Mouse (Mus musculus) left cerebral cortex, adult 8-10 months (tissue): ENCODE measurements around the gene Ino80. TPM values are rescaled to one million over a fixed set of nuclear protein-coding genes. Genes with fewer than 3 reads are reported as not detected.

Source experiments
- DNase-seq, 2 experiments: peaks; one replicate each; pipeline ENCODE4 v3.0.0; 2022; ENCODE audit warnings: low spot score in 2 of 2
- total RNA-seq, 4 experiments: library from RNA; stranded (reverse); gene quantifications; 2 replicates each; pipeline ENCODE4 v1.2.4; 2022

Gene Ino80
- total RNA-seq, 4 experiments from 2014 or later, result 21.1 to 24.9 (median 23.3) TPM

DNA sequence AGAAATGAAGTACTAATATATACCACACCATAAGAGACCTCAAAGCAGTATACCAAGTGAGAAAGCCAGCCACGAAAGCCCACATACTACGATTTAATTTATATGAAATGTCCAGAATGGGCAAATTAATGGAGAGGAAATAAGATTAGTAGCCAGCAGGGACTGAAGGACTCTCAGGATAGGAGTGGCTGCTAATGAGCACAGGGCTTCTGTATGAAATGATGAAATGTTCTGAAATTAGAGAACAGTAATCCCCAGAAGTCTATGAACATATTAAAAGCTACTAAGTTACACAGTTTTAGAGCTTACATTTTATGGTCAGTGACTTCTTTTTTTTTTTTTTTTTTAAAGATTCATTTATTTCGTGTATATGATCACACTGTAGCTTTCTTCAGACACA is 22.9 kb downstream of the Ino80 start:
- DNase-seq, result no peak

DNA sequence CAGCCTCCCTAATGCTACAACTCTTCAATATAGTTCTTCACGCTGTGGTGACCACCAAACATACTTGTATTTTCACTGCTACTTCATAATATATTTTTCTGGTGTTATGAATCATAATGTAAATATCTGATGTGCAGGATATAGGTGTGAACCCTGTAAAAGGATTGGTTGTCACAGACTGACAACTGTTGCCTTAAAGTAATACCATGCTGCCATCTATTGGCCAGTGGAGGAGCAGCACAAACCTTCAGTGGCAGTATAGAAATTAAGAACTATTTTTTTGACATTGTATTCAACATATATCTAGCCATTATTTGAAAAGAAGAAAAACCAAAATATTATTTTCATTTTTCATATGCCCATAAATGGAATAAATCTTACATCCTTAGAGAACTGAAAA is 40.5 kb downstream of the Ino80 start:
- DNase-seq, result no peak

GRCm38 (mm10) chr2:119436467-119436866 is 41.0 kb downstream of the Ino80 start:
- no peak for DNase-seq

GRCm38 (mm10) chr2:119413819-119414218 is 63.7 kb downstream of the Ino80 start:
- DNase-seq, result no peak

- no peak for DNase-seq
Measured at GRCm38 (mm10) chr2:119411674-119412073, 65.8 kb downstream of the Ino80 start.

DNA sequence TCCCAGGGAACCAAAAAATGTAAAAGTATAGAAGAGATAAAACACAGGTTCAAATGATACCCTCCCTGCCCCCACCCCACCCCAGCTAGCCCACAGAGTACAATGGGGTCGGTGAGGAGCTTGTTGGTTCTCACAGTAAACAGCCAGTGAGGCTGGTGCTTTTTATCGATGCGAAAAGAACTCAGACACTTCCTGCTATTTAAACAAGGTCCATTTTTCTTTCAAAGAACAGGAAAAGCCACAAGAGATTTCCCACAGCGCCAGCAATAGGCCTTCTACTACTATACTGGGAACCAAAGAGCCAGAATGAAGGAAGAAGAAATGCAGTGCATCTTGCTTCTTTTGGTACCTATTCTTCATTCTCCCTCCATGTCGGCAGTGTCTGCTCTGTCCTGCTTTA is 66.5 kb downstream of the Ino80 start:
- no peak for DNase-seq

- no peak for DNase-seq
Measured at GRCm38 (mm10) chr2:119408733-119409132, 68.8 kb downstream of the Ino80 start.

- DNase-seq, result no peak
Measured at GRCm38 (mm10) chr2:119408278-119408677, 69.2 kb downstream of the Ino80 start.

DNA sequence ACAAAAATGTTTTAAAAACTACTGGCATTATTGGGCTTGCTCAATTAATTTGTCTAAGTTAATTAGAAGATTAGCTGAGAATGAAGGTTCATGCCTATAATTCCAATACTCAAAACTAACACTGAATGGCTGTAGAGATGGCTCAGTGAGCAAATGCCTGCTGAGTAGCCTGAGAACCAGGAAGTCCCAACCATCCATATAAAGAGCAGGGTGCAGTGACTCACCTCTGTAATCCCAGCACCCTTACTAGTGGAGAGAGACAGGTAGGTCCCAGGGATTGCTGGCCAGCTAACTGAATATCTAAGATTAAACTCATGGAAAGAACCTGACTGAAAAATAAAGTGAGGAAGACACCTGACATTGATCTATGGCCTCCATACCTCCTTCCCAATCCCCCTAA is 78.2 kb downstream of the Ino80 start:
- DNase-seq, result no peak

DNA sequence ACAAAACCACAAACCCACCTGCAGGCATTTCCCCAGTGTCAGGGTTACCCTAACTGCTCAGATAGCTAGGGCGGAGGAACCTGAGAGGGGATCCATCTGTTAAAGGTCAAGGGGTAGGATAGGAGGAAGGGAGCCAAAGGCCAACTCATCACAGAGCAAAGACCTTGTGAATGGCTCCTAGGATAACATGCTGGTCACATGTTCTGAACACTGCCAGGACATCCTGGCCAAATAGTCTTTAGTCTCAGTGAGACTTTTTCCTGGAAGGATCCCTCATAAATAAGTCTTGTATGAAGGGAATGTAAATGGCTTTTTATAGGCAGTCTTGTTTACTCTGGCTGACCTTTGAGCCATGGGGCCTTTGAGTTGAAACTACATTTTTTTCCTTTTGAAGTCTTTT is 78.8 kb downstream of the Ino80 start:
- DNase-seq, result no peak

DNA sequence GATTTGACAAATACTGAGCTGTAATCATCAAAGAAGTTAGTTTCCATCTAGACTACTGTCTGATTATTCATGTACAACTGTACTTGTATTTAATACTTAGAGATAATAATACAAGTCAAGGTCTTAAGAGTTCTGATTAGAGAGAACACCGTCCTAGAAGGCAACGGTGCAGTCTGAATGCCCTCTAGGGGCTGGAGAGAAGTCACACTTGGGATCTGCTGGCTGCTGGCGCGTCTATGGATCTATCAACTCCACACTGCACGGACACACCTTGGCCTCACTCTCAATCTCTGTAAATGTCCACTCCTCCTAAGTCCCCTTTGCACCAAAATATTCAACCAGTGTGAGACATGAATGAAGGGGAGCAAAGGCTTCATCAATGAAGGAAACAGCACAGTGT is 79.2 kb downstream of the Ino80 start:
- no peak for DNase-seq

DNA sequence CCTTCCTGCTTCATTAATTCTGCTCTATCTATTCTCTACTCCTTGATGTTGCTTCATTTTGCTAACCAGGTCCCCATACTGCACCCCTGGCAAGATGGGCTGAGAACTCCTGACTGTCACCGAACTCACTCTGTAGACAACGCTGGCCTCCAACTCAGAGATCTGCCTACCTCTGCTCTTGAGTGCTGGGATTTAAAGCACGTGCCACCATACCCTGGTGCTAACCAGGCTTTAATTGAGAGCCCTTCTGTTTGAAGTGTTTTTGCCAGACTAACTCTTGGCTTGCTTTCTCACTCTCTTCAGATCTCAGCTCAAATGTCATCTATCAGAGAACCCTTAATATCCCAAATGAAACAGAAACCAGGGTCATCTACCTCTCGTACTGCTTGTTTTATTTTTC is 87.5 kb downstream of the Ino80 start:
- no peak for DNase-seq

DNA sequence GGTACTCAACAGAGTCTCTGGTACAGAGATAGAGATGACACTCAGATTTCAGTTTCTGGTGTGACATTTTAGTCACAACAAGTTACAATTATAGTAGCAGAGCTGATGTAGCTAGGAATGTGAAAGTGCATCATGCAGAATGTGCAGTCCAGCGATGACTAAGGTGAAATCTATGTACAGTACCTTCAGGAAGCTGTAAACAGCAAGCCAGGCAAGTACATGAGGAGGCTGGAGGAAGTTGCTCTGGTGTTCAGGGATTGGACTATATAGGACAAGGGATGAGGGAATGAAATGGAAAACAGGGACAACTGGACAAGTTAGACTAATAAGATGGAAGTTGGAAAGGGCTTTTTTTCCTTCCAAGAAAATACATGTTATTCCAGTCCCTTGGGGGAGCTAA is 89.2 kb downstream of the Ino80 start:
- DNase-seq, result no peak

- no peak for DNase-seq
Measured at GRCm38 (mm10) chr2:119379455-119379854, 98.0 kb downstream of the Ino80 start.

DNA sequence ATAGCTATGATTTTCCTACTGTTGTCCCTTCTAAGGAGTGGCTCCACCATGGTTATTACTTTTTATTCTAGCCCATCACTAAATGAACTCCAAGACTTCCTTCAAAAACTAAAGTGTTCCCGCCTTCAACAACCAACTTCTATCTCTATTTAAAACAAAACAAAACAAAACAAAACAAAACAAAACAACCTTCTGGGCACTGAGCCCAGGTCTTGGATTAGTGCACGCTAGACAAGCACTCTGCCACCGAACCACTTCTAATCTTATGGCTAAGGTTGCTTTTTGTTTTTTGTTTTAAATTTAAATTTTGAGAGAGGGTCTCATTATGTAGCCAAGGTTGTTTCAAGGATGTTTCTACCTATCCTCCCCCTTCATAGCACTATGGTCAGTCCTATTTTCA is 99.7 kb downstream of the Ino80 start:
- DNase-seq, result no peak

DNA sequence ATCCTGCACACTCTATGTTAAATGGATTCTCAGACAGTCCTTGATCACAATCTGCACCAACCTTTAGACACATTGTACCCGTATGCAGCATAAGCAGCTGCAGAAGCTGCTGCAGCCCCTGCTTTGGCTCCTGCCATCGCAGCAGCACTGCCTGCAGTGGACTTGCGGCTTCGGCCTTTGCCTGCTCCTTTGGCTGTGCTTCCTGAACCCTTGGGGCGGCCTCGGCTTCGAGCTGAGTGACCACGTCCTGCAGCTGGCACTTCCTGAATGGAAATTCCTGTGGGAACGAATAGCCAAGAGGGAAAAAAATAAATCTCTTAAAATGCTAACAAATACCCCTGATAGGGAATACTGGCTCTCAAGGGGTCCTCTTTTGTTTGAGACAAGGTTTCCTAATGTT is 100.2 kb downstream of the Ino80 start:
- no peak for DNase-seq

DNA sequence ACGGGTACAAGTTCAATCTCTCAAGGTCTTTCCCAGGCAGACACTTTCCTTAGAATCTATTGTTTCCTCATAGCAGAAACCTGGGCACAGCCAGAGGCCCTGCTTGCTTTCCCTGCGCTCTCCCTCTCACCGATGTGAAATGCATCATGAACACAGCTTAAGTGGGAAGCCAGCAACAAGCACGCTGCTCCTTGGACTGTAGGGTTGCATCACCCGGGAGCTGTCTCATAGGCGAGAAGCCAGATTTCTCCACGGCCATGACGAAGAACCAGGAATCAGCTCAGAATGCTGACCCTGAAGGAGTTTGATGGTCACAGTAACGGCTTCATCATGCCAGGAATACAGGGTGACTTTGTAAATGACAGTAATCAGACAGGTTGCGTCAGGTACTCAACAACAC is 107.4 kb downstream of the Ino80 start:
- DNase-seq, result no peak

DNA sequence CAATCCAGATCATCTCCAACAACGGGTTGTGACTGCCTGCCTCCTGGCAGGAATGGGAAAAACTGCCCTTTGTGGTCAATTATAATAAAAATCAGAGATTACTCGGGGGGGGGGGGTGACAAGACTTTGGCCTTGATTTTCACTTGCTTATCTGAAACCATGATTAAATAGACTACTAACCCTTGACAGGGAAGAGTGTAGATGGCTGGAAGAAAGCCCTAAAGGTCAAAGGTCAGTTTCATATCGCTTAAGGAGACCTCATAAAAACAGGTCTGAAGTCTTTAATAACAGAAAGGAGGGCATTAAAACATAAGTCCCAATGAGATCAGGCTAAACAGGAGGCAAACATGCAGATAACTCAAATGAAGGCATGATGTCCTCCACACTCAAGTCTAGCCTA is 110.1 kb downstream of the Ino80 start:
- DNase-seq, result no peak

- DNase-seq, result no peak
Measured at GRCm38 (mm10) chr2:119364969-119365368, 112.5 kb downstream of the Ino80 start.

- no peak for DNase-seq
Measured at GRCm38 (mm10) chr2:119359721-119360291, 117.7 kb downstream of the Ino80 start.

DNA sequence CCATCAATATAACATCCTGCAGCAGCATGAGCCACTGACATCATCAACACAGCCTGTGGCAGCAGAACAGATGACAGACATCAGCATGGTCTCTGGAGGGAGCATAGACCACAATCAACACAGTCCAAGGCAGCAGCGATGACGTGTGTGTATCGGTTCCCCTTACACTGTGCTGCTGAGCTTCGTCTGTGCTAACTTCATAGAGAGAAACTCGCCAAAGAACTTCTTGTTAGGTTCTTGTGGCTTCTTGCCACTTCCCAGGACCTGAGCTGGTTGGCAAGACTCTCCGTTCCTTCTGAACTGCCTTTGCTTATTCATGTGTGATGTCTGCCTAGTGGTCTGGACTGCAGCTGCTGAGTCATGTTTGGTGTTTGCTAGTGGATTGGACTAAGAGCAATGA is 119.2 kb downstream of the Ino80 start:
- no peak for DNase-seq

DNA sequence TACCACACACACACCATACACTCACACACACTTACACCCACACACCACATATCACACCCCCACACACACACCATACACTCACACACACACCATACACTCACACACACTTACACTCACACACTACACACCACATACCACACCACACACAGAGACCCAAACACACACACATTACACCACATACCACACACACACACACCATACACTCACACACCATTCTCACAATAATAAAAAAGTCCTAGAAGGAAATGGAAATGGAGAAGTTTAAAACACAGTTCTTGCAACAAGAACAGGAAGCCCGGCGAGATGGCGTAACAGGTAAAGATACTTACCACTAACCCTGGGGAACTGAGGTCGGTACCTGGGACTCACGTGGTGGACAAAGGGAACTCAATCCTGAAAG is 120.7 kb downstream of the Ino80 start:
- DNase-seq, result no peak

GRCm38 (mm10) chr2:119356310-119356709 is 121.2 kb downstream of the Ino80 start:
- DNase-seq, result no peak

DNA sequence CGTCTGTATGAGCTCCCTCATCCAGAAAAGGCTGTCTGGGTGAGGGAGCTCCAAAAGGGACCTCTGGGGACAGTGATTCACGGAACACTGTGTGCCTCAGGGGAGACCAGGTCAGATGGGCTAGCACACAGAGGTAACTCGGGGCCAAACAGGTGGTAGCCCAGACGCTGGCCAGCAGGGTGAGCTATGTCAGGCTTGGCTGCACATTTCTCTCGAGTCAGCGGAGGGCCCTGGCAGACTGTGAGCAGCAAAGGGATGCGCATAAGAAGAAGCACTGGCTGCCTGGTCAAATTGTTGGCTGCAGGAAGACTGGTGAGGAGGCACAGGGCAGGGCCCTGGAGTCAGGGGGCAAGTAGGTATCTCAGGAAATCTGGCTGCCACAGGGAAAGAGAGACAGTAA is 121.8 kb downstream of the Ino80 start:
- DNase-seq, result no peak
